Comparison of ENCODE assay signal across 8 mouse cellular contexts in genomic region chr17:57031661-57032420, GRCm38 (mm10). TPM values are rescaled to one million over a fixed set of nuclear protein-coding genes. Genes with fewer than 3 reads are reported as not detected.
A peak's percentile ranks its signal among the peaks of the same experiment; 100 is the strongest.
DNase-seq lines count a peak whose midpoint lies in the region; ATAC-seq and TF ChIP-seq lines count a peak whose summit lies in the region.

No protein-coding gene starts in this region.

- no peak for TF ChIP-seq CTCF in cerebellum, adult 2 months (IDR thresholded peaks at IDR 0.05; ENCODE audit: borderline replicate concordance, insufficient read depth, low read depth, low read length)
- TF ChIP-seq CTCF in forebrain, postnatal 0 days (IDR thresholded peaks at IDR 0.05; ENCODE audit: low read depth), result peak; percentile 19; the same call in 1 of the 2 replicates

- under 1% methylated on average over 38 of the region's 38 CpGs for WGBS in cerebellum, adult 2 months
- WGBS in forebrain, postnatal 0 days, result under 1% methylated on average over 38 of the region's 38 CpGs
- under 1% methylated on average over 38 of the region's 38 CpGs for WGBS in lung, embryonic 15.5 days

- DNase-seq in MEL-GATA-1-ER (ENCODE audit: extremely low read depth, low read depth), result peak; percentile 100
- DNase-seq in cerebellum, adult 2 months, result peak; percentile 99 to 100
- DNase-seq in forebrain, postnatal 0 days, result peak; percentile 100
- DNase-seq in heart, postnatal 4 days, result peak; percentile 99
- peak; percentile 100 for DNase-seq in layer of hippocampus, adult 8-10 months (ENCODE audit: low spot score in 2 of 2)
- peak; percentile 100 for DNase-seq in ovary, adult 18-20 months (ENCODE audit: low spot score)
- DNase-seq in thymus, postnatal 10 days (ENCODE audit: low spot score in 2 of 2), result peak; percentile 97 to 100

- no peaks in the 10 kb centered on the region for H3K9me3 ChIP-seq in forebrain, postnatal 0 days (ENCODE audit: low read length)
- no peaks in the 10 kb centered on the region for H3K9me3 ChIP-seq in lung, embryonic 15.5 days

- no peaks in the 10 kb centered on the region for H3K27me3 ChIP-seq in cerebellum, adult 2 months (ENCODE audit: control insufficient read depth, insufficient read depth, low read length)
- no peaks in the 10 kb centered on the region for H3K27me3 ChIP-seq in forebrain, postnatal 0 days (ENCODE audit: insufficient read depth, low read length)
- no peaks in the 10 kb centered on the region for H3K27me3 ChIP-seq in lung, embryonic 15.5 days

- peak overlapping the region; percentile 30 for H3K27ac ChIP-seq in cerebellum, adult 2 months (ENCODE audit: insufficient read depth, low read length)
- H3K27ac ChIP-seq in forebrain, postnatal 0 days (ENCODE audit: low read depth, low read length), result peak overlapping the region; percentile 81
- H3K27ac ChIP-seq in lung, embryonic 15.5 days, result peak overlapping the region; percentile 86

- peak overlapping the region; percentile 55 for H3K4me3 ChIP-seq in cerebellum, adult 2 months (replicated peaks; ENCODE audit: insufficient read depth, low read depth, low read length)
- peak overlapping the region; percentile 41 for H3K4me3 ChIP-seq in forebrain, postnatal 0 days (ENCODE audit: low read depth, low read length)
- peak overlapping the region; percentile 77 for H3K4me3 ChIP-seq in lung, embryonic 15.5 days

- peak; percentile 86 for TF ChIP-seq POLR2A in cerebellum, adult 2 months (IDR thresholded peaks at IDR 0.05; ENCODE audit: borderline replicate concordance, insufficient read depth, low read length)

- peak; percentile 94 for ATAC-seq in forebrain, postnatal 0 days
- ATAC-seq in lung, embryonic 15.5 days (ENCODE audit: borderline replicate concordance, extremely low read depth, low FRiP score, low TSS enrichment), result peak; percentile 96

- peaks cover 12% of the 10 kb centered on the region for H3K36me3 ChIP-seq in forebrain, postnatal 0 days (ENCODE audit: insufficient read depth)
- H3K36me3 ChIP-seq in lung, embryonic 15.5 days, result peaks cover 21% of the 10 kb centered on the region

- peaks cover 8% of the 10 kb centered on the region for H3K4me1 ChIP-seq in cerebellum, adult 2 months (ENCODE audit: control insufficient read depth, insufficient read depth, low read length)
- H3K4me1 ChIP-seq in forebrain, postnatal 0 days (ENCODE audit: insufficient read depth), result peaks cover 10% of the 10 kb centered on the region
- peaks cover 17% of the 10 kb centered on the region for H3K4me1 ChIP-seq in lung, embryonic 15.5 days

- H3K9ac ChIP-seq in forebrain, postnatal 0 days, result peak overlapping the region; percentile 48
- H3K9ac ChIP-seq in lung, embryonic 15.5 days, result peak overlapping the region; percentile 100

- H3K4me2 ChIP-seq in forebrain, postnatal 0 days (ENCODE audit: low read depth), result peak overlapping the region; percentile 62
- H3K4me2 ChIP-seq in lung, embryonic 15.5 days, result peak overlapping the region; percentile 67

RNA-seq across cellular contexts. Expression of gene Khsrp, which starts 0.5 kb away (rescaled TPM):
- 67.7 and 70.3 TPM in 2 replicates for polyA plus RNA-seq in cerebellum, adult 2 months (2012; rRNA removed)
- 49.5 and 65.5 TPM in 2 replicates for total RNA-seq in forebrain, postnatal 0 days (2014; rRNA removed)
- polyA plus RNA-seq in forebrain, postnatal 0 days (2015; fragmentation: Nextera tagmentation; extraction: Ambion mirVana), result 22.6 and 27.0 TPM in 2 replicates
- 100 to 1,000 TPM; 112 to 113 TPM for total RNA-seq in heart, postnatal 4 days (2021)
- 100 to 1,000 TPM; 105 to 118 (median 111) TPM for total RNA-seq in layer of hippocampus, adult 8-10 months (2022)
- polyA plus RNA-seq in lung, embryonic 15.5 days (2015; fragmentation: Nextera tagmentation; extraction: Ambion mirVana), result 42.1 and 44.1 TPM in 2 replicates

RNA-seq across cellular contexts. Expression of gene Slc25a41, which starts 9.6 kb away (rescaled TPM):
- 0.17 and 0.29 TPM in 2 replicates for polyA plus RNA-seq in cerebellum, adult 2 months (2012; rRNA removed)
- total RNA-seq in forebrain, postnatal 0 days (2014; rRNA removed), result not detected in 2 replicates
- not detected in 2 replicates for polyA plus RNA-seq in forebrain, postnatal 0 days (2015; fragmentation: Nextera tagmentation; extraction: Ambion mirVana)
- total RNA-seq in heart, postnatal 4 days (2021), result not detected
- total RNA-seq in layer of hippocampus, adult 8-10 months (2022), result not detected
- polyA plus RNA-seq in lung, embryonic 15.5 days (2015; fragmentation: Nextera tagmentation; extraction: Ambion mirVana), result 0.12 TPM in 1 of 2 replicates, not detected in the other

RNA-seq across cellular contexts. Expression of gene Gm17949, which starts 20.6 kb away (rescaled TPM):
- polyA plus RNA-seq in cerebellum, adult 2 months (2012; rRNA removed), result 0.10 and 0.34 TPM in 2 replicates
- total RNA-seq in forebrain, postnatal 0 days (2014; rRNA removed), result not detected in 2 replicates
- polyA plus RNA-seq in forebrain, postnatal 0 days (2015; fragmentation: Nextera tagmentation; extraction: Ambion mirVana), result 0.28 and 0.34 TPM in 2 replicates
- total RNA-seq in heart, postnatal 4 days (2021), result not detected
- under 1 TPM in 2 of 4 experiments, not detected in 2; 0.45 to 0.57 TPM for total RNA-seq in layer of hippocampus, adult 8-10 months (2022)
- polyA plus RNA-seq in lung, embryonic 15.5 days (2015; fragmentation: Nextera tagmentation; extraction: Ambion mirVana), result 0.26 and 0.50 TPM in 2 replicates

RNA-seq across cellular contexts. Expression of gene Gtf2f1, which starts 20.8 kb away (rescaled TPM):
- polyA plus RNA-seq in cerebellum, adult 2 months (2012; rRNA removed), result 81.0 and 85.3 TPM in 2 replicates
- 59.1 and 63.1 TPM in 2 replicates for total RNA-seq in forebrain, postnatal 0 days (2014; rRNA removed)
- 76.8 and 83.0 TPM in 2 replicates for polyA plus RNA-seq in forebrain, postnatal 0 days (2015; fragmentation: Nextera tagmentation; extraction: Ambion mirVana)
- total RNA-seq in heart, postnatal 4 days (2021), result 10 to 100 TPM; 36.0 to 36.9 TPM
- 10 to 100 TPM; 57.0 to 64.0 (median 61.5) TPM for total RNA-seq in layer of hippocampus, adult 8-10 months (2022)
- 56.7 and 63.3 TPM in 2 replicates for polyA plus RNA-seq in lung, embryonic 15.5 days (2015; fragmentation: Nextera tagmentation; extraction: Ambion mirVana)

RNA-seq across cellular contexts. Expression of gene Crb3, which starts 27.1 kb away (rescaled TPM):
- polyA plus RNA-seq in cerebellum, adult 2 months (2012; rRNA removed), result 2.8 and 3.3 TPM in 2 replicates
- 2.0 and 4.0 TPM in 2 replicates for total RNA-seq in forebrain, postnatal 0 days (2014; rRNA removed)
- polyA plus RNA-seq in forebrain, postnatal 0 days (2015; fragmentation: Nextera tagmentation; extraction: Ambion mirVana), result 2.4 and 3.5 TPM in 2 replicates
- under 1 TPM in 1 of 2 experiments, not detected in 1; 0.47 TPM for total RNA-seq in heart, postnatal 4 days (2021)
- 1 to 10 TPM in 2 of 4 experiments, under 1 TPM in 2; 0.70 to 2.1 (median 1.4) TPM for total RNA-seq in layer of hippocampus, adult 8-10 months (2022)
- polyA plus RNA-seq in lung, embryonic 15.5 days (2015; fragmentation: Nextera tagmentation; extraction: Ambion mirVana), result 55.3 and 57.0 TPM in 2 replicates

Comparison
In these comparisons a context has a peak if more than half of its experiments do, and no peak if none do; other contexts are left out.
1. Peak in every context shown above with its lines: DNase-seq, ATAC-seq, H3K4me3 ChIP-seq and H3K27ac ChIP-seq.
2. H3K27ac ChIP-seq: peak in every context shown above with its lines; median percentile 86 in lung, embryonic 15.5 days; 81 in forebrain, postnatal 0 days; 30 in cerebellum, adult 2 months.